Mouse (Mus musculus): ENCODE data around the gene Ncl. TPM values are rescaled to one million over a fixed set of nuclear protein-coding genes. Genes with fewer than 3 reads are reported as not detected.

Gene Ncl
- total and polyA plus RNA-seq, 3 experiments: 246 to 1,708 (median 370) TPM

Other genes with a start within 250 kb of the Ncl start
- 0.07 and 0.15 TPM in 2 replicates for gene Htr2b, start 247.4 kb downstream of the Ncl start, total RNA-seq (2012; rRNA removed)
- gene Htr2b, start 247.4 kb downstream of the Ncl start, polyA plus RNA-seq (2012; ENCODE audit: insufficient read depth in 1 of 2, insufficient read length in 2 of 2, low read depth in 1 of 2, low replicate concordance in 2 of 2, missing spikeins in 1 of 2): under 1 TPM in 1 of 2 experiments, not detected in 1; 0.22 TPM
- gene Gm21972, start 225.8 kb downstream of the Ncl start, total RNA-seq (2012; rRNA removed): 0.26 and 0.65 TPM in 2 replicates
- gene Gm21972, start 225.8 kb downstream of the Ncl start, polyA plus RNA-seq (2012; ENCODE audit: insufficient read depth in 1 of 2, insufficient read length in 2 of 2, low read depth in 1 of 2, low replicate concordance in 2 of 2, missing spikeins in 1 of 2): 10 to 100 TPM in 1 of 2 experiments, not detected in 1; 52.7 TPM
- 5.9 and 7.2 TPM in 2 replicates for gene Armc9, start 204.6 kb downstream of the Ncl start, total RNA-seq (2012; rRNA removed)
- gene Armc9, start 204.6 kb downstream of the Ncl start, polyA plus RNA-seq (2012; ENCODE audit: insufficient read depth in 1 of 2, insufficient read length in 2 of 2, low read depth in 1 of 2, low replicate concordance in 2 of 2, missing spikeins in 1 of 2): 10 to 100 TPM in 1 of 2 experiments, not detected in 1; 12.0 TPM
- gene B3gnt7, start 56.6 kb downstream of the Ncl start, total RNA-seq (2012; rRNA removed): not detected in 2 replicates
- gene B3gnt7, start 56.6 kb downstream of the Ncl start, polyA plus RNA-seq (2012; ENCODE audit: insufficient read depth in 1 of 2, insufficient read length in 2 of 2, low read depth in 1 of 2, low replicate concordance in 2 of 2, missing spikeins in 1 of 2): under 1 TPM in 1 of 2 experiments, not detected in 1; 0.40 TPM
- gene Nmur1, start 66.8 kb upstream of the Ncl start, total RNA-seq (2012; rRNA removed): not detected in 2 replicates
- not detected for gene Nmur1, start 66.8 kb upstream of the Ncl start, polyA plus RNA-seq (2012; ENCODE audit: insufficient read depth in 1 of 2, insufficient read length in 2 of 2, low read depth in 1 of 2, low replicate concordance in 2 of 2, missing spikeins in 1 of 2)
- not detected in 2 replicates for gene Tex44, start 66.9 kb upstream of the Ncl start, total RNA-seq (2012; rRNA removed)
- gene Tex44, start 66.9 kb upstream of the Ncl start, polyA plus RNA-seq (2012; ENCODE audit: insufficient read depth in 1 of 2, insufficient read length in 2 of 2, low read depth in 1 of 2, low replicate concordance in 2 of 2, missing spikeins in 1 of 2): not detected
- 3,309 and 3,407 TPM in 2 replicates for gene Ptma, start 167.3 kb upstream of the Ncl start, total RNA-seq (2012; rRNA removed)
- 1,000 to 10,000 TPM; 2,419 to 4,891 TPM for gene Ptma, start 167.3 kb upstream of the Ncl start, polyA plus RNA-seq (2012; ENCODE audit: insufficient read depth in 1 of 2, insufficient read length in 2 of 2, low read depth in 1 of 2, low replicate concordance in 2 of 2, missing spikeins in 1 of 2)
- gene Pde6d, start 223.2 kb upstream of the Ncl start, total RNA-seq (2012; rRNA removed): 13.4 and 13.8 TPM in 2 replicates
- 10 to 100 TPM in 1 of 2 experiments, not detected in 1; 79.9 TPM for gene Pde6d, start 223.2 kb upstream of the Ncl start, polyA plus RNA-seq (2012; ENCODE audit: insufficient read depth in 1 of 2, insufficient read length in 2 of 2, low read depth in 1 of 2, low replicate concordance in 2 of 2, missing spikeins in 1 of 2)
- 34.3 and 36.0 TPM in 2 replicates for gene Cops7b, start 223.5 kb upstream of the Ncl start, total RNA-seq (2012; rRNA removed)
- gene Cops7b, start 223.5 kb upstream of the Ncl start, polyA plus RNA-seq (2012; ENCODE audit: insufficient read depth in 1 of 2, insufficient read length in 2 of 2, low read depth in 1 of 2, low replicate concordance in 2 of 2, missing spikeins in 1 of 2): 10 to 100 TPM in 1 of 2 experiments, not detected in 1; 64.8 TPM